Mouse (Mus musculus) heart, adult 2 months (tissue): ENCODE data around the gene Klrb1b.

Experiments used
- CTCF ChIP-seq: fragments of 200-600 bp; IDR thresholded peaks from 2 replicates; pipeline ENCODE4 v1.8.1; 2022; ENCODE audit warnings: antibody characterized with exemption, mild to moderate bottlenecking, moderate library complexity
- POLR2A ChIP-seq: fragments of 200-500 bp; IDR thresholded peaks from 2 replicates; pipeline ENCODE4 v1.6.1; 2011; ENCODE audit warnings: mild to moderate bottlenecking, low read depth, low read length, control low read depth; ENCODE audit not compliant: insufficient read depth

GRCm38 (mm10) chr6:128850671-128851070 is 24.5 kb upstream of the Klrb1b start:
- no peak for TF ChIP-seq CTCF
- no peak for TF ChIP-seq POLR2A
